9 mouse cellular contexts compared by ENCODE assay signal in the genomic region with DNA sequence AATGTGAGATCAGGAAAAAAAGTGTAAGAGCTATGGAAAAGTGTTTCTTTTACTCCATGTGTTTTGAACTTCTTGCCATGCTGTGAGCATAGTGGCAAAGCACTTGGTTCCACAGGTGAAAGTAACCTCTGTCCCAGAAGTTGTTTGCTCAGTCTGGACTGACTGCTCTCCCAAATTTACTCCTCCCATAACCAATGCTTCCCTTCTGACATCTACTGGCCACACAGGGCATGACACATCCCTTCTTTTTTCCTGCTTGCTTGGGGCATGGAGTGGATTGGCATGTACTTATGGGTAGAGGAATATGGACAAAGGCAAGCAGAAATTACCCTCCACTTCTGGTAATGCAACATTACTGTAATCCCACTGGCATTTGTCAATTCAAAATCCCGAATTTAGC. TPM values are rescaled to one million over a fixed set of nuclear protein-coding genes. Genes with fewer than 3 reads are reported as not detected.
DNase-seq lines count a peak whose midpoint lies in the region; TF ChIP-seq lines count a peak whose summit lies in the region.
"Had no signal": no experiment of that assay in that cellular context is flagged by ENCODE, and none has a peak within 500 bp of the region (broad histone marks: within the 10 kb centered on the region; RNA-seq: fewer than 3 reads in every experiment).

No protein-coding gene starts in this region.

- H3K4me1 ChIP-seq in CH12.LX (ENCODE audit: control insufficient read depth in 1 of 2, insufficient read depth in 2 of 2), result no peaks in the 10 kb centered on the region
- H3K4me1 ChIP-seq in cortical plate, adult 2 months (ENCODE audit: control insufficient read depth, insufficient read depth, low read length), result no peaks in the 10 kb centered on the region
- no peaks in the 10 kb centered on the region for H3K4me1 ChIP-seq in kidney, adult 2 months (ENCODE audit: control insufficient read depth, insufficient read depth, low read length)
- H3K4me1 ChIP-seq: limb, embryonic 12.5 days had no signal

- no peak overlapping the region for H3K9ac ChIP-seq in CH12.LX (ENCODE audit: insufficient read depth, low read depth)
- H3K9ac ChIP-seq: limb, embryonic 12.5 days had no signal

- 2% methylated on average over 1 of the region's 1 CpGs for WGBS in kidney, adult 2 months

- DNase-seq in heart, adult 11 months, result peak; percentile 89
- no peak for DNase-seq in heart, postnatal 25 days (ENCODE audit: low spot score)
- DNase-seq in CH12.LX (ENCODE audit: extremely low read depth), result peak; percentile 33
- DNase-seq in kidney, adult 2 months, result peak; percentile 51
- DNase-seq in lung, postnatal 10 days, result peak; percentile 84
- peak; percentile 30 to 63 for DNase-seq in urinary bladder, postnatal 4 days (ENCODE audit: low spot score in 2 of 2)
- no peak for DNase-seq in right cerebral cortex, postnatal 25 days

- peak; percentile 68 to 72 for TF ChIP-seq CTCF in CH12.LX (conservative IDR thresholded peaks at IDR 0.05 in 1 of 2, IDR thresholded peaks at IDR 0.05 in 1 of 2; ENCODE audit: low read depth in 2 of 2, low read length in 2 of 2)
- peak; percentile 31; the same call in 1 of the 2 replicates for TF ChIP-seq CTCF in cortical plate, adult 2 months (IDR thresholded peaks at IDR 0.05; ENCODE audit: extremely low read depth, insufficient read depth, low read length)
- TF ChIP-seq CTCF in kidney, adult 2 months (conservative IDR thresholded peaks at IDR 0.05; ENCODE audit: insufficient read depth, insufficient read length, low read depth, low read length), result peak; percentile 75

- intact Hi-C loops in heart, postnatal 25 days (cut with DNase I), result no loop called here

- no peak overlapping the region for H3K27ac ChIP-seq in CH12.LX (ENCODE audit: insufficient read depth, low read depth)
- H3K27ac ChIP-seq in cortical plate, adult 2 months (ENCODE audit: insufficient read depth, low read length), result no peak overlapping the region
- H3K27ac ChIP-seq in kidney, adult 2 months (ENCODE audit: insufficient read depth, low read depth, low read length), result no peak overlapping the region
- H3K27ac ChIP-seq: limb, embryonic 12.5 days had no signal

- no peaks in the 10 kb centered on the region for H3K9me3 ChIP-seq in CH12.LX (replicated peaks; ENCODE audit: low read length)
- H3K9me3 ChIP-seq: limb, embryonic 12.5 days had no signal

- H3K27me3 ChIP-seq in CH12.LX (replicated peaks), result peaks cover 6% of the 10 kb centered on the region
- H3K27me3 ChIP-seq in kidney, adult 2 months (replicated peaks; ENCODE audit: control insufficient read depth, insufficient read depth, low read length), result no peaks in the 10 kb centered on the region
- H3K27me3 ChIP-seq: limb, embryonic 12.5 days had no signal

- in situ Hi-C loops in CH12.LX (cut with MboI; ENCODE audit: low pct_ligation_motif_present, low pct_unique_long_range_greater_than_20kb, low sequenced_read_pairs), result no loop called here

- no peak overlapping the region for H3K4me3 ChIP-seq in CH12.LX (replicated peaks in 1 of 3; ENCODE audit: low read depth in 2 of 3, low read length in 2 of 3, poor library complexity in 1 of 3)
- H3K4me3 ChIP-seq in cortical plate, adult 2 months (ENCODE audit: insufficient read depth, low read length), result no peak overlapping the region
- H3K4me3 ChIP-seq in kidney, adult 2 months (ENCODE audit: insufficient read depth, low read depth, low read length), result no peak overlapping the region
- H3K4me3 ChIP-seq: limb, embryonic 12.5 days had no signal

- TF ChIP-seq EP300 in CH12.LX (IDR thresholded peaks at IDR 0.05; ENCODE audit: low read length), result no peak

- peak; percentile 76 for TF ChIP-seq RAD21 in CH12.LX (IDR thresholded peaks at IDR 0.05; ENCODE audit: low read depth, low read length)

- no peaks in the 10 kb centered on the region for H3K79me2 ChIP-seq in CH12.LX (replicated peaks; ENCODE audit: control insufficient read depth, extremely low read depth, insufficient read depth, poor library complexity, severe bottlenecking)

- dilution Hi-C loops in CH12.LX (cut with MboI; ENCODE audit: extremely low pct_ligation_motif_present, extremely low pct_unique_long_range_greater_than_20kb, low sequenced_read_pairs), result no loop called here

- no peak overlapping the region for H3K4me2 ChIP-seq in CH12.LX (ENCODE audit: insufficient read depth, low read depth, poor library complexity, severe bottlenecking)
- H3K4me2 ChIP-seq: limb, embryonic 12.5 days had no signal

- no peak for TF ChIP-seq POLR2A in CH12.LX (IDR thresholded peaks at IDR 0.05; ENCODE audit: low read depth, low read length)
- no peak for TF ChIP-seq POLR2A in cortical plate, adult 2 months (IDR thresholded peaks at IDR 0.05; ENCODE audit: extremely low read depth, insufficient read depth, low read length)
- TF ChIP-seq POLR2A in kidney, adult 2 months (IDR thresholded peaks at IDR 0.05; ENCODE audit: low read depth, low read length), result no peak

- no peaks in the 10 kb centered on the region for H3K36me3 ChIP-seq in CH12.LX (replicated peaks in 1 of 2; ENCODE audit: control insufficient read depth in 1 of 2, insufficient read depth in 1 of 2, low read length in 1 of 2)
- H3K36me3 ChIP-seq in kidney, adult 2 months (ENCODE audit: control insufficient read depth, insufficient read depth, low read length), result no peaks in the 10 kb centered on the region
- H3K36me3 ChIP-seq: limb, embryonic 12.5 days had no signal

TF ChIP-seq in CH12.LX, 34 proteins besides CTCF, POLR2A, EP300 and RAD21:
- TF ChIP-seq SMC3 (IDR thresholded peaks at IDR 0.05; ENCODE audit: low read depth, low read length) (peak; percentile 81), ZC3H11A (IDR thresholded peaks at IDR 0.05; ENCODE audit: low read depth, low read length) (peak; percentile 22; the same call in 1 of the 2 replicates), RCOR1 (conservative IDR thresholded peaks at IDR 0.05; ENCODE audit: low read depth, low read length) (no peak)
TF ChIP-seq in CH12.LX: peak in this region for 2.

RNA-seq across cellular contexts. Expression of a gene that starts 20.1 kb away (rescaled TPM):
- 100 to 1,000 TPM in 1 of 2 experiments, 10 to 100 TPM in 1; 92.9 to 112 TPM for total RNA-seq in heart, postnatal 25 days (2021)
- total RNA-seq in CH12.LX (2012; rRNA removed) (34.0 and 47.2 TPM in 2 replicates), CH12.LX (2014; rRNA removed) (21.0 and 24.5 TPM in 2 replicates)
- 62.7 and 66.7 TPM in 2 replicates for polyA plus RNA-seq in CH12.LX (2012; ENCODE audit: insufficient read length, low read depth)
- polyA plus RNA-seq in cortical plate, adult 2 months (2012; rRNA removed), result 132 and 143 TPM in 2 replicates
- polyA plus RNA-seq in kidney, adult 2 months (2012; rRNA removed), result 97.9 and 128 TPM in 2 replicates

RNA-seq across cellular contexts. Expression of a gene that starts 37.0 kb away (rescaled TPM):
- not detected for total RNA-seq in heart, postnatal 25 days (2021)
- not detected in 2 replicates for total RNA-seq in CH12.LX (2012; rRNA removed)
- total RNA-seq in CH12.LX (2014; rRNA removed), result not detected in 2 replicates
- polyA plus RNA-seq in CH12.LX (2012; ENCODE audit: insufficient read length, low read depth), result not detected in 2 replicates
- polyA plus RNA-seq in cortical plate, adult 2 months (2012; rRNA removed), result not detected in 2 replicates
- polyA plus RNA-seq in kidney, adult 2 months (2012; rRNA removed), result not detected in 2 replicates
- polyA plus RNA-seq: limb, embryonic 12.5 days had no signal

Comparison
In these comparisons a context has a peak if more than half of its experiments do, and no peak if none do; other contexts are left out.
1. DNase-seq: peak in heart, adult 11 months (single experiment), CH12.LX (single experiment), kidney, adult 2 months (single experiment), lung, postnatal 10 days (single experiment) and urinary bladder, postnatal 4 days (2 of 2); none in heart, postnatal 25 days (single experiment) and right cerebral cortex, postnatal 25 days (single experiment).
2. Peak in every context shown above with its lines, with median percentiles within 50 percentile points of each other: CTCF ChIP-seq.